Mouse (Mus musculus): ENCODE measurements around the gene Timp2. TPM values are rescaled to one million over a fixed set of nuclear protein-coding genes. Genes with fewer than 3 reads are reported as not detected.

Timp2 gene
- polyA plus RNA-seq, 1 experiment from 2014 or later, result 48.0 TPM

Other genes with a start within 250 kb of the Timp2 start
- 0.19 and 0.34 TPM in 2 replicates for gene Dnah17, start 225.1 kb downstream of the Timp2 start, polyA plus RNA-seq (2016; fragmentation: Nextera tagmentation; extraction: Ambion mirVana)
- gene Cyth1, start 107.1 kb downstream of the Timp2 start, polyA plus RNA-seq (2016; fragmentation: Nextera tagmentation; extraction: Ambion mirVana), result 24.0 and 24.9 TPM in 2 replicates
- gene Usp36, start 65.5 kb downstream of the Timp2 start, polyA plus RNA-seq (2016; fragmentation: Nextera tagmentation; extraction: Ambion mirVana), result 17.1 and 19.6 TPM in 2 replicates
- gene Cep295nl, start 13.2 kb downstream of the Timp2 start, polyA plus RNA-seq (2016; fragmentation: Nextera tagmentation; extraction: Ambion mirVana), result 0.32 and 0.41 TPM in 2 replicates
- 1.2 TPM in 2 replicates for gene Lgals3bp, start 46.4 kb upstream of the Timp2 start, polyA plus RNA-seq (2016; fragmentation: Nextera tagmentation; extraction: Ambion mirVana)
- gene Cant1, start 63.3 kb upstream of the Timp2 start, polyA plus RNA-seq (2016; fragmentation: Nextera tagmentation; extraction: Ambion mirVana), result 25.4 and 27.0 TPM in 2 replicates
- 1.8 and 2.9 TPM in 2 replicates for gene C1qtnf1, start 72.5 kb upstream of the Timp2 start, polyA plus RNA-seq (2016; fragmentation: Nextera tagmentation; extraction: Ambion mirVana)
- gene Engase, start 121.1 kb upstream of the Timp2 start, polyA plus RNA-seq (2016; fragmentation: Nextera tagmentation; extraction: Ambion mirVana), result 6.2 and 9.0 TPM in 2 replicates

Data from forebrain, embryonic 12.5 days (tissue).